Mouse (Mus musculus): ENCODE results near the gene Defa25.
"Not testable (repeated sequence)": the region's sequence is repeated elsewhere in the genome, so short reads cannot be mapped to it uniquely, and the experiment has no call there.

Gene Defa25

GRCm38 (mm10) chr8:21084142-21084541, at the start of gene Defa25:
Gene Defa25, plus strand, starts transcription at chr8:21084442.
- not testable (repeated sequence) for DNase-seq

DNA sequence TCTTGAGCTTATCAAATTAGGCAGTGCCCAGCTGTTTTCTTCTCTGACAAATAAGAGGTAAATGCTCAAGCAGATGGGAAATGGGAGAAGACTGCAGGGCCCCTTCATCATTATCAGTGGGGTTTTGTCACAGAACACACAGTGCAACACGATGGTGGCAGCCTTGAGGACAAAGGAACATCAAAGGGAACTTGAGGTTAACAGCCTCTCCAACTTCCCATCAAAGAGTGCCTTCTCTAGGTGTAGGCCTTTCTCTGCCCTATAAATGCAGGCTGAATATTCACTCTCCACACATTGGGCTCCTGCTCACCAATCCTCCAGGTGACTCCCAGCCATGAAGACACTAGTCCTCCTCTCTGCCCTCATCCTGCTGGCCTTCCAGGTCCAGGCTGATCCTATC, 29.5 kb upstream of the Defa25 start, which contains the start of gene Defa23:
Defa23 (plus strand) TSS at position 301 of the 400 bp plus-strand sequence.
- not testable (repeated sequence) for DNase-seq

DNA sequence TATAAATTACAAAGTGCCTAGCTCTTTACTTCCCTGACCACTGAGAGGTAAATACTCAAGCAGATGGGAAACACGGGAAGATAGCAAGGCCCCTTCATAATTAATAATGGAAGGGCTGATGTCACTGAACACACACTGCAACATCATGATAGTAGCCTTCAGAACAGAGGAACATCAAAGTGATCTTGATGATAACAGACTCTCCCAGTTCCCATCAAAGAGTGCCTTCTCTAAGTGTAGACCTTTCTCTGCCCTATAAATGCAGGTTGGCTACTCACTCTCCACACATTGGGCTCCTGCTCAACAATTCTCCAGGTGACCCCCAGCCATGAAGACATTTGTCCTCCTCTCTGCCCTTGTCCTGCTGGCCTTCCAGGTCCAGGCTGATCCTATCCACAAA, 19.5 kb upstream of the Defa25 start, which contains the start of gene Defa35:
Defa35 (plus strand) TSS at position 301 of the 400 bp plus-strand sequence.
- not testable (repeated sequence) for DNase-seq

- DNase-seq = no peak
These were observed 8.9 kb downstream of the Defa25 start for GRCm38 (mm10) chr8:21093106-21093505.

- not testable (repeated sequence) for DNase-seq
These were observed 11.7 kb downstream of the Defa25 start, which contains the start of gene Gm14851 for GRCm38 (mm10) chr8:21095950-21096349. Gene Gm14851, minus strand, starts transcription at chr8:21096050.

- DNase-seq = not testable (repeated sequence)
These were observed 50.1 kb downstream of the Defa25 start, which contains the start of gene Defa30 for GRCm38 (mm10) chr8:21134342-21134741. Gene Defa30, plus strand, starts transcription at chr8:21134642.
